Mouse (Mus musculus) limb, embryonic 10.5 days (tissue): ENCODE measurements around the gene Spata5. TPM values are rescaled to one million over a fixed set of nuclear protein-coding genes. Genes with fewer than 3 reads are reported as not detected.
A peak's percentile ranks its signal among the peaks of the same experiment; 100 is the strongest.
"Not testable (repeated sequence)": the region's sequence is repeated elsewhere in the genome, so short reads cannot be mapped to it uniquely, and the experiment has no call there.

Experiments
- DNase-seq: peaks from one replicate; pipeline ENCODE4 v3.0.0-alpha.2; 2017; ENCODE audit warnings: low spot score
- H3K27ac ChIP-seq: fragments of 300-500 bp; sonication (generic); 2 replicates; pipeline ENCODE4 v1.5.1; 2016; ENCODE audit warnings: mild to moderate bottlenecking
- H3K27me3 ChIP-seq: fragments of 300-500 bp; sonication (generic); 2 replicates; pipeline ENCODE4 v1.6.1; 2016; ENCODE audit warnings: low read depth, mild to moderate bottlenecking; ENCODE audit not compliant: poor library complexity, severe bottlenecking
- H3K36me3 ChIP-seq: fragments of 300-500 bp; sonication (generic); 2 replicates; pipeline ENCODE4 v1.6.1; 2016; ENCODE audit warnings: mild to moderate bottlenecking, moderate library complexity
- H3K4me1 ChIP-seq: fragments of 300-500 bp; sonication (generic); 2 replicates; pipeline ENCODE4 v1.6.1; 2016
- H3K4me3 ChIP-seq: fragments of 300-500 bp; sonication (generic); 2 replicates; pipeline ENCODE4 v1.5.1; 2016; ENCODE audit warnings: mild to moderate bottlenecking, moderate library complexity
- H3K9me3 ChIP-seq: fragments of 300-500 bp; sonication (generic); replicated peaks from 2 replicates; pipeline ENCODE4 v1.6.1; 2016; ENCODE audit warnings: mild to moderate bottlenecking
- WGBS: fragments of 180-500 bp; shearing (Covaris S2); methylation state at CpG from one replicate; pipeline ENCODE4 v1.1.7; 2016; 5-methylcytosine and 5-hydroxymethylcytosine counted together
- polyA plus RNA-seq: library from polyadenylated mRNA; unstranded; fragments of >200 nt; fragmentation: Nextera tagmentation; extraction: Ambion mirVana; gene quantifications from 2 replicates; pipeline ENCODE4 v1.2.1, GENCODE M21; 2016

The Spata5 gene
- polyA plus RNA-seq, 1 experiment from 2014 or later, result 53.3 TPM

GRCm38 (mm10) chr3:37487639-37488038, 67.9 kb downstream of the Spata5 start:
- H3K27me3 ChIP-seq, result no peaks in the 10 kb centered on the region
- WGBS, result 83% methylated on average over 2 of the region's 2 CpGs
- H3K4me1 ChIP-seq, result no peaks in the 10 kb centered on the region
- H3K27ac ChIP-seq, result no peak overlapping the region
- no peaks in the 10 kb centered on the region for H3K36me3 ChIP-seq
- no peak overlapping the region for H3K4me3 ChIP-seq
- DNase-seq, result no peak
- H3K9me3 ChIP-seq, result no peaks in the 10 kb centered on the region

GRCm38 (mm10) chr3:37488173-37488572, 68.5 kb downstream of the Spata5 start:
- Histone ChIP-seq H3K27me3 (no peaks in the 10 kb centered on the region), H3K4me3 (no peak overlapping the region), H3K36me3 (no peaks in the 10 kb centered on the region), H3K4me1 (no peaks in the 10 kb centered on the region), H3K27ac (no peak overlapping the region), H3K9me3 (no peaks in the 10 kb centered on the region)
- DNase-seq, result no peak

- DNase-seq, result no peak
- H3K9me3 ChIP-seq, result no peaks in the 10 kb centered on the region
- no peaks in the 10 kb centered on the region for H3K27me3 ChIP-seq
- no peak overlapping the region for H3K4me3 ChIP-seq
- WGBS, result 90% methylated on average over 3 of the region's 3 CpGs
- no peaks in the 10 kb centered on the region for H3K4me1 ChIP-seq
- H3K36me3 ChIP-seq, result no peaks in the 10 kb centered on the region
- H3K27ac ChIP-seq, result no peak overlapping the region
Observed at GRCm38 (mm10) chr3:37490025-37490424, 70.3 kb downstream of the Spata5 start.

GRCm38 (mm10) chr3:37500939-37501338, 81.2 kb downstream of the Spata5 start:
- 77% methylated on average over 1 of the region's 1 CpGs for WGBS
- no peaks in the 10 kb centered on the region for H3K9me3 ChIP-seq
- H3K36me3 ChIP-seq, result no peaks in the 10 kb centered on the region
- peaks cover 7% of the 10 kb centered on the region; the same call in 1 of the 2 replicates for H3K4me1 ChIP-seq
- no peak overlapping the region for H3K4me3 ChIP-seq
- no peak overlapping the region for H3K27ac ChIP-seq
- H3K27me3 ChIP-seq, result no peaks in the 10 kb centered on the region
- no peak for DNase-seq

- H3K27ac ChIP-seq, result no peak overlapping the region
- DNase-seq, result no peak
Observed at GRCm38 (mm10) chr3:37502552-37502951, 82.9 kb downstream of the Spata5 start.

GRCm38 (mm10) chr3:37503846-37504245, 84.2 kb downstream of the Spata5 start:
- Histone ChIP-seq H3K27ac (no peak overlapping the region), H3K27me3 (no peaks in the 10 kb centered on the region), H3K4me1 (peaks cover 7% of the 10 kb centered on the region; the same call in 1 of the 2 replicates), H3K4me3 (no peak overlapping the region), H3K36me3 (no peaks in the 10 kb centered on the region), H3K9me3 (no peaks in the 10 kb centered on the region)
- no peak for DNase-seq

More at GRCm38 (mm10) chr3:37502552-37502951, 82.9 kb downstream of the Spata5 start:
- Histone ChIP-seq H3K4me1 (peaks cover 7% of the 10 kb centered on the region; the same call in 1 of the 2 replicates), H3K4me3 (no peak overlapping the region), H3K27me3 (no peaks in the 10 kb centered on the region), H3K36me3 (no peaks in the 10 kb centered on the region), H3K9me3 (no peaks in the 10 kb centered on the region)
- 89% methylated on average over 2 of the region's 2 CpGs for WGBS

GRCm38 (mm10) chr3:37510055-37511032, 90.6 kb downstream of the Spata5 start:
- Histone ChIP-seq H3K4me3 (no peak overlapping the region), H3K27ac (no peak overlapping the region), H3K9me3 (no peaks in the 10 kb centered on the region), H3K27me3 (no peaks in the 10 kb centered on the region), H3K36me3 (no peaks in the 10 kb centered on the region), H3K4me1 (no peaks in the 10 kb centered on the region)
- WGBS, result 82% methylated on average over 7 of the region's 7 CpGs
- DNase-seq, result no peak

GRCm38 (mm10) chr3:37515485-37515884, 95.8 kb downstream of the Spata5 start:
- no peaks in the 10 kb centered on the region for H3K36me3 ChIP-seq
- no peaks in the 10 kb centered on the region for H3K27me3 ChIP-seq
- peak; percentile 54 for DNase-seq
- WGBS, result 40% methylated on average over 2 of the region's 2 CpGs
- no peaks in the 10 kb centered on the region for H3K9me3 ChIP-seq
- no peak overlapping the region for H3K4me3 ChIP-seq
- no peaks in the 10 kb centered on the region for H3K4me1 ChIP-seq
- no peak overlapping the region for H3K27ac ChIP-seq

GRCm38 (mm10) chr3:37516379-37516778, 96.7 kb downstream of the Spata5 start:
- Histone ChIP-seq H3K36me3 (no peaks in the 10 kb centered on the region), H3K4me1 (no peaks in the 10 kb centered on the region), H3K27ac (no peak overlapping the region), H3K27me3 (no peaks in the 10 kb centered on the region), H3K9me3 (no peaks in the 10 kb centered on the region), H3K4me3 (no peak overlapping the region)
- no peak for DNase-seq
- WGBS, result 95% methylated on average over 2 of the region's 2 CpGs

- Histone ChIP-seq H3K27ac (no peak overlapping the region), H3K36me3 (no peaks in the 10 kb centered on the region), H3K4me1 (no peaks in the 10 kb centered on the region), H3K9me3 (no peaks in the 10 kb centered on the region), H3K4me3 (no peak overlapping the region), H3K27me3 (no peaks in the 10 kb centered on the region)
- no peak for DNase-seq
Observed at GRCm38 (mm10) chr3:37518611-37519010, 98.9 kb downstream of the Spata5 start.

- WGBS, result 91% methylated on average over 3 of the region's 3 CpGs
Observed at GRCm38 (mm10) chr3:37520334-37521023, 100.8 kb downstream of the Spata5 start.

GRCm38 (mm10) chr3:37532079-37532478, 112.4 kb downstream of the Spata5 start:
- Histone ChIP-seq H3K4me1 (no peaks in the 10 kb centered on the region), H3K36me3 (peaks cover 22% of the 10 kb centered on the region), H3K9me3 (no peaks in the 10 kb centered on the region), H3K27me3 (no peaks in the 10 kb centered on the region), H3K4me3 (no peak overlapping the region), H3K27ac (no peak overlapping the region)
- no peak for DNase-seq

More at GRCm38 (mm10) chr3:37520334-37521023, 100.8 kb downstream of the Spata5 start:
- no peaks in the 10 kb centered on the region for H3K9me3 ChIP-seq
- H3K4me1 ChIP-seq, result no peaks in the 10 kb centered on the region
- H3K27me3 ChIP-seq, result no peaks in the 10 kb centered on the region
- H3K4me3 ChIP-seq, result no peak overlapping the region
- H3K27ac ChIP-seq, result no peak overlapping the region
- no peaks in the 10 kb centered on the region for H3K36me3 ChIP-seq
- DNase-seq, result no peak

GRCm38 (mm10) chr3:37540701-37541100, 121.0 kb downstream of the Spata5 start:
- not testable (repeated sequence) for H3K9me3 ChIP-seq, H3K27me3 ChIP-seq, H3K27ac ChIP-seq, H3K4me3 ChIP-seq, DNase-seq, H3K4me1 ChIP-seq
- H3K36me3 ChIP-seq, result peaks cover 12% of the 10 kb centered on the region
- WGBS, result 94% methylated on average over 2 of the region's 2 CpGs
